Comparison of ENCODE assay signal across 25 mouse cellular contexts in genomic region chr1:109105073-109105472, GRCm38 (mm10).
DNase-seq lines count a peak whose midpoint lies in the region; ATAC-seq and TF ChIP-seq lines count a peak whose summit lies in the region.
"Had no signal": no experiment of that assay in that cellular context is flagged by ENCODE, and none has a peak within 500 bp of the region (broad histone marks: within the 10 kb centered on the region; RNA-seq: fewer than 3 reads in every experiment).

No protein-coding gene starts in this region.

- no peak overlapping the region for H3K9ac ChIP-seq in embryonic facial prominence, embryonic 14.5 days (ENCODE audit: low read depth, low read length)
- no peak overlapping the region for H3K9ac ChIP-seq in forebrain, embryonic 15.5 days (replicated peaks)
- no peak overlapping the region for H3K9ac ChIP-seq in forebrain, embryonic 12.5 days
- no peak overlapping the region for H3K9ac ChIP-seq in forebrain, postnatal 0 days
- H3K9ac ChIP-seq: embryonic facial prominence, embryonic 15.5 days; heart, embryonic 13.5 days; hindbrain, embryonic 12.5 days; hindbrain, embryonic 15.5 days; kidney, embryonic 15.5 days had no signal

- H3K4me3 ChIP-seq in embryonic facial prominence, embryonic 14.5 days (ENCODE audit: low read depth, low read length): no peak overlapping the region
- no peak overlapping the region for H3K4me3 ChIP-seq in embryonic facial prominence, embryonic 10.5 days
- no peak overlapping the region for H3K4me3 ChIP-seq in forebrain, embryonic 15.5 days
- H3K4me3 ChIP-seq in forebrain, embryonic 12.5 days (replicated peaks): no peak overlapping the region
- H3K4me3 ChIP-seq in forebrain, postnatal 0 days (ENCODE audit: low read depth, low read length): no peak overlapping the region
- H3K4me3 ChIP-seq: embryonic facial prominence, embryonic 15.5 days; heart, adult 2 months; heart, embryonic 10.5 days; heart, embryonic 13.5 days; hindbrain, embryonic 12.5 days; hindbrain, embryonic 15.5 days; kidney, embryonic 15.5 days had no signal

- no peaks in the 10 kb centered on the region for H3K36me3 ChIP-seq in embryonic facial prominence, embryonic 14.5 days (ENCODE audit: control insufficient read depth, insufficient read depth, low read length)
- no peaks in the 10 kb centered on the region for H3K36me3 ChIP-seq in embryonic facial prominence, embryonic 10.5 days (replicated peaks)
- no peaks in the 10 kb centered on the region for H3K36me3 ChIP-seq in forebrain, embryonic 15.5 days
- no peaks in the 10 kb centered on the region for H3K36me3 ChIP-seq in forebrain, embryonic 12.5 days (replicated peaks)
- no peaks in the 10 kb centered on the region for H3K36me3 ChIP-seq in forebrain, postnatal 0 days (ENCODE audit: insufficient read depth)
- H3K36me3 ChIP-seq: embryonic facial prominence, embryonic 15.5 days; heart, embryonic 10.5 days; heart, embryonic 13.5 days; hindbrain, embryonic 12.5 days; hindbrain, embryonic 15.5 days; kidney, embryonic 15.5 days had no signal

- H3K27me3 ChIP-seq in embryonic facial prominence, embryonic 14.5 days (replicated peaks; ENCODE audit: control insufficient read depth, insufficient read depth, low read length): no peaks in the 10 kb centered on the region
- H3K27me3 ChIP-seq in embryonic facial prominence, embryonic 10.5 days (replicated peaks; ENCODE audit: low read depth, poor library complexity, severe bottlenecking): no peaks in the 10 kb centered on the region
- H3K27me3 ChIP-seq in forebrain, embryonic 15.5 days: no peaks in the 10 kb centered on the region
- no peaks in the 10 kb centered on the region for H3K27me3 ChIP-seq in forebrain, embryonic 12.5 days
- H3K27me3 ChIP-seq in forebrain, postnatal 0 days (ENCODE audit: insufficient read depth, low read length): no peaks in the 10 kb centered on the region
- H3K27me3 ChIP-seq: embryonic facial prominence, embryonic 15.5 days; heart, embryonic 13.5 days; hindbrain, embryonic 12.5 days; hindbrain, embryonic 15.5 days; kidney, embryonic 15.5 days had no signal

- TF ChIP-seq POLR2A in brain, embryonic 14.5 days (IDR thresholded peaks at IDR 0.05; ENCODE audit: borderline replicate concordance, extremely low read depth, insufficient read depth, insufficient read length, poor library complexity, severe bottlenecking): no peak

- H3K4me1 ChIP-seq in embryonic facial prominence, embryonic 14.5 days (ENCODE audit: control insufficient read depth, insufficient read depth, low read length): no peaks in the 10 kb centered on the region
- no peaks in the 10 kb centered on the region for H3K4me1 ChIP-seq in embryonic facial prominence, embryonic 10.5 days
- H3K4me1 ChIP-seq in forebrain, embryonic 15.5 days: no peaks in the 10 kb centered on the region
- no peaks in the 10 kb centered on the region for H3K4me1 ChIP-seq in forebrain, embryonic 12.5 days
- no peaks in the 10 kb centered on the region for H3K4me1 ChIP-seq in forebrain, postnatal 0 days (ENCODE audit: insufficient read depth)
- H3K4me1 ChIP-seq: embryonic facial prominence, embryonic 15.5 days; heart, embryonic 10.5 days; heart, embryonic 13.5 days; hindbrain, embryonic 12.5 days; hindbrain, embryonic 15.5 days; kidney, embryonic 15.5 days had no signal

- 24% methylated on average over 1 of the region's 1 CpGs for WGBS in embryonic facial prominence, embryonic 14.5 days
- WGBS in embryonic facial prominence, embryonic 10.5 days: 65% methylated on average over 1 of the region's 1 CpGs
- 24% methylated on average over 1 of the region's 1 CpGs for WGBS in forebrain, embryonic 15.5 days
- 64% methylated on average over 1 of the region's 1 CpGs for WGBS in forebrain, embryonic 12.5 days
- WGBS in forebrain, postnatal 0 days: 8% methylated on average over 1 of the region's 1 CpGs

- no peak overlapping the region for H3K27ac ChIP-seq in embryonic facial prominence, embryonic 14.5 days (replicated peaks; ENCODE audit: low read depth, low read length)
- no peak overlapping the region for H3K27ac ChIP-seq in embryonic facial prominence, embryonic 10.5 days (replicated peaks)
- no peak overlapping the region for H3K27ac ChIP-seq in forebrain, embryonic 15.5 days (replicated peaks)
- H3K27ac ChIP-seq in forebrain, embryonic 12.5 days: no peak overlapping the region
- no peak overlapping the region for H3K27ac ChIP-seq in forebrain, postnatal 0 days (ENCODE audit: low read depth, low read length)
- H3K27ac ChIP-seq: embryonic facial prominence, embryonic 15.5 days; heart, adult 2 months; heart, embryonic 10.5 days; heart, embryonic 13.5 days; hindbrain, embryonic 12.5 days; hindbrain, embryonic 15.5 days; kidney, embryonic 15.5 days had no signal

- H3K4me2 ChIP-seq in embryonic facial prominence, embryonic 14.5 days (ENCODE audit: low read depth, low read length): no peak overlapping the region
- H3K4me2 ChIP-seq in forebrain, embryonic 15.5 days (replicated peaks): no peak overlapping the region
- H3K4me2 ChIP-seq in forebrain, embryonic 12.5 days: no peak overlapping the region
- H3K4me2 ChIP-seq in forebrain, postnatal 0 days (ENCODE audit: low read depth): no peak overlapping the region
- H3K4me2 ChIP-seq: embryonic facial prominence, embryonic 15.5 days; heart, embryonic 13.5 days; hindbrain, embryonic 12.5 days; hindbrain, embryonic 15.5 days; kidney, embryonic 15.5 days had no signal

- no peak for ATAC-seq in embryonic facial prominence, embryonic 14.5 days (ENCODE audit: low read depth)
- ATAC-seq in forebrain, embryonic 15.5 days (replicated peaks): peak; percentile 75
- no peak for ATAC-seq in forebrain, embryonic 12.5 days (ENCODE audit: low FRiP score)
- ATAC-seq in forebrain, postnatal 0 days: no peak
- ATAC-seq in CD4-positive, CD25-positive, alpha-beta regulatory T cell, adult 4 months: no peak
- ATAC-seq: activated CD4-positive, CD25-positive, alpha-beta regulatory T cell, adult 4 months had no signal

- H3K9me3 ChIP-seq in embryonic facial prominence, embryonic 14.5 days (ENCODE audit: control insufficient read depth, low read length): no peaks in the 10 kb centered on the region
- H3K9me3 ChIP-seq in embryonic facial prominence, embryonic 10.5 days: no peaks in the 10 kb centered on the region
- H3K9me3 ChIP-seq in forebrain, embryonic 15.5 days: no peaks in the 10 kb centered on the region
- no peaks in the 10 kb centered on the region for H3K9me3 ChIP-seq in forebrain, embryonic 12.5 days
- H3K9me3 ChIP-seq in forebrain, postnatal 0 days (ENCODE audit: low read length): no peaks in the 10 kb centered on the region
- H3K9me3 ChIP-seq: embryonic facial prominence, embryonic 15.5 days; heart, embryonic 10.5 days; heart, embryonic 13.5 days; hindbrain, embryonic 12.5 days; hindbrain, embryonic 15.5 days; kidney, embryonic 15.5 days had no signal

- no peak for TF ChIP-seq CTCF in brain, embryonic 14.5 days (IDR thresholded peaks at IDR 0.05; ENCODE audit: borderline replicate concordance, extremely low read depth, insufficient read depth, insufficient read length)
- no peak for TF ChIP-seq CTCF in forebrain, postnatal 0 days (IDR thresholded peaks at IDR 0.05; ENCODE audit: low read depth)

- peak; percentile 15 for DNase-seq in embryonic facial prominence, embryonic 14.5 days (ENCODE audit: low spot score)
- no peak for DNase-seq in embryonic facial prominence, embryonic 10.5 days (ENCODE audit: low spot score)
- peak; percentile 51 for DNase-seq in brain, embryonic 14.5 days (ENCODE audit: low read depth)
- DNase-seq in forebrain, postnatal 0 days: peak; percentile 3
- DNase-seq: adrenal gland, adult 8-10 months; adrenal gland, postnatal 25 days; cerebellum, adult 9-11 months; embryo, embryonic 11 days; gastrocnemius, postnatal 10 days; gastrocnemius, postnatal 36 days; heart, adult 2 months; heart, postnatal 14 days; heart, postnatal 4 days; kidney, adult 11 months; kidney, adult 8-10 months had no signal
